Mouse (Mus musculus): ENCODE data around the gene Dclk2. TPM values are rescaled to one million over a fixed set of nuclear protein-coding genes. Genes with fewer than 3 reads are reported as not detected.

Gene Dclk2
- total RNA-seq, 2 experiments from 2014 or later = 141 to 146 TPM

- DNase-seq (ENCODE audit: low spot score in 2 of 2) = no peak
Observed at GRCm38 (mm10) chr3:86802825-86803224, 117.8 kb downstream of the Dclk2 start.

DNA sequence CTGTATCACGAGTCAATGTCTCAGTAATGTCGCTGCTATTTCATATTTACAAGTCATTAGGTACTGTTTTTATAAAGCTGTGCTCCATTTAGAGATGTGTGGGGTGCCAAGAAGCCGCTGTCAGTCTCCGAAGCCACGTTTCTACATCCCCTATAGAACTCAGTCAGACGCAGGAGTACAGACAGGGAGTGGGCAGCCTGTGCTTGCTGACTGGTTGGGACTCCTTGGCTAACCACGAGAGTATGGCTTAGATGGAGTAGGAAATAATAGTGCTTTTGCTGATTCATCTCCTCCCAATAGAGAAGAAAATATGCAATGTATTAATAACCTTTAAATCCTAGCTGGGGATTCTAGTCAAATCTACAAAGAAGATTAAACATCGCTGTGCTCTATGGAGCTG, 119.8 kb downstream of the Dclk2 start:
- DNase-seq (ENCODE audit: low spot score in 2 of 2) = no peak

DNA sequence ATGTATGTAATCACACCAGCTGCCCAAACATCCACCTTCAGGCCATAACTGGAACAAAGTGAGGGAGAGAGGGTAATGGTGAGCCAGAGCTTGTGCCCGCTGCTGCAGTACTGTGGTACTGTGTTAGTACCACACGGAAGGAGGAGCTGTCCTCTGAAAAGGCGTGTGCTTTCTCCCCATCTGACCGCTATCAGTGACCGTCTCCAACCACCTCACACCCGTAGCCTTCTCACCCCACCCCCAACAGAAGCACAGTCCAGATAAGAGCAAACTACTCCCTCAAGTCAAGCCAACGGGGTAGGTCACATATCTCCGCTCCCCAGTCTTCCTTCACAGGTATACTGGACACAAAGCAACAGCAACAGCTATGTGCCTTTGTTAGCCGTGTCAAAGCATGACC, 121.6 kb downstream of the Dclk2 start:
- DNase-seq (ENCODE audit: low spot score in 2 of 2) = no peak

DNA sequence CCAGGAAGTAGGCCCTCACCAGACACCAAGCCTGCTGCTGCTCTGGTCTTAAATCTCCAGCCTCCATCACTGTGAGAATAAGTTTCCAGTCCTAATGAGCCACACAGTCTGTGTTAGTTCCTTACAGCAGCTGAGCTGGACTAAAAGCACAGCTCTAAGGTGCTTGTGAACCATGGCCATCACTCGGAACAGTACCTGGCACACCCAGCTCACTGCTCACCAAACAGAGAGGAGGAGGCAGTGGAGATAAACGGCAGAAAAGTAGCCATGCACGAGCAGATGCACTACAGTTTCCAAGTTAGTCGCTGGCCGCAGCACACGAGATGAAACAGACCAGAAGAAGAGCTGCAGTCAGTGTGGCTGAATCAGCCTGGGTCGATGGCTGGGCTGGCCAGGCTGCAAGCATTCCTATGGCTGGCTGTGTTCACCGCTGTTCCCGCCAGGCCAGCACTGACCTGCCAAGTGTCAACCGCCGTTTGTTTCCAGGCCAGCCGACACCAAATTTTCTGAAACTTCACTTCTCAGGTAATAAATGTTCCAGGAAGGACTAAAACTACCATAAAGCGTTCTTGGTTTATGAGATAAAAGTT, 122.7 kb downstream of the Dclk2 start:
- no peak for DNase-seq (ENCODE audit: low spot score in 2 of 2)

DNA sequence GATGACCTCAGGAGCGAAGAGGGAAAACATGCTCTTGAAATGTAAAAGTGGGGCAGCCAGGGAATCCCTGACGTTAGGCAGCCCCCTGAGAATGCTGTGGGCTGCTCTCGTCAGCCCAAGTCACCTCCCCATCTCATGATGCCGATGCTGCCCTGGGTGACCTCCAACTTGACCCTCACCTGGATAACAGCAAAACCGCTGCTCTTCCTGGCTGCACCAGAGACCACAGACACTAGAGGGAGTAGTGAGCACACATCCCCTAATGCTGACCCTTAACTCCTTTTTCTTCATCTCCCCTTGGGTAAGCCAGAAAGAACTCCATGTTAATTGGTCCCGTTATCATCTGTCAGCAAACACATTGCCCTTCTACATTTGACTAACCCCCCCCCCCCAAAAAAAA, 123.9 kb downstream of the Dclk2 start:
- no peak for DNase-seq (ENCODE audit: low spot score in 2 of 2)

DNA sequence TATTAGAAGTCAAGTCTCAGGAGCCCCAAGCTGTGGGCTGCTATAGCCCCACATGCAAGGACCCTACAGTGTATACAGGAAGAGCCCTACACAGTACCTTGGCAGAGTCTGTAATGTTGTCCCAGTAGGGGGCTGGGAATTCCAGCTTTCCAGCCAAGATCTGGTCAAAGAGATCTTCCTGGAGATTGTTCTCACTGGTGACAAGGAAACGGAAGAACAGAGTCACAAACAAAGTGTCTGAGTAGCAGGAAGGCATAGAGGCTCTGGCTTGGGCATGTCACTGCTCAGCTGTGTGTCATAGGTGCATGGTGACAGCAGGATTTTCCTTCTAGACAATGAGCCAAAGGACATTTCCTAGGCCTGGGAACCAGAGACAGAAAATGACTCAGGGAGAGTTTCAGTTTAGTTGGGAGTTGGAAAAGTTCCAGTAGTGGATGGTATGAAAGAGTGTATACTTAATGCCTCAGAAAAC, 126.9 kb downstream of the Dclk2 start:
- DNase-seq (ENCODE audit: low spot score in 2 of 2) = no peak

DNA sequence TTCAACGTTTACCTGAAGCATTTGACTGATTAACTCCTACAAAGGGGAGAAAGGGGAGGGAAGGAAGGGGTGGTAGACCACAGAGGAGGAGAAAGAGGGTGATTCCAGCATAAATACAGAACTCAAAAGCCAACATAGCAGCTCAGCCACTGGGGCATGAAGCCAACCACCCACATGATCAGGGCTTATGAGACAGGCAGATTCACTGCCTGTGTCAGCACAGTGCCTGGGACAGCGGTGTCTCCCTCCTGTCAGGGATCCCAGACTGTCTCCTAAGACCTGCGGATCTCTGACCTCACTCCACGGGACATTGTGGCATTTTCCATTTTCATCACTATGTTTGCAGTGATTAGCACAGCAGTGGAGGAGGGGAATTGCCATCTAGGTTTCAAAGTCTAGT, 127.4 kb downstream of the Dclk2 start:
- DNase-seq (ENCODE audit: low spot score in 2 of 2) = no peak

GRCm38 (mm10) chr3:86789752-86790151, 130.9 kb downstream of the Dclk2 start:
- DNase-seq (ENCODE audit: low spot score in 2 of 2) = peak in 1 of 2 experiments; percentile 28

GRCm38 (mm10) chr3:86788711-86789110, 131.9 kb downstream of the Dclk2 start:
- DNase-seq (ENCODE audit: low spot score in 2 of 2) = peak; percentile 82 to 83

GRCm38 (mm10) chr3:86787423-86788123, 133.1 kb downstream of the Dclk2 start:
- no peak for DNase-seq (ENCODE audit: low spot score in 2 of 2)

GRCm38 (mm10) chr3:86786845-86787351, 133.8 kb downstream of the Dclk2 start:
- peak; percentile 79 to 81 for DNase-seq (ENCODE audit: low spot score in 2 of 2)

GRCm38 (mm10) chr3:86786280-86786679, 134.4 kb downstream of the Dclk2 start:
- peak in 1 of 2 experiments; percentile 19 for DNase-seq (ENCODE audit: low spot score in 2 of 2)

- no peak for DNase-seq (ENCODE audit: low spot score in 2 of 2)
Observed at GRCm38 (mm10) chr3:86784930-86785329, 135.7 kb downstream of the Dclk2 start.

- DNase-seq (ENCODE audit: low spot score in 2 of 2) = no peak
Observed at GRCm38 (mm10) chr3:86784051-86784450, 136.6 kb downstream of the Dclk2 start.

DNA sequence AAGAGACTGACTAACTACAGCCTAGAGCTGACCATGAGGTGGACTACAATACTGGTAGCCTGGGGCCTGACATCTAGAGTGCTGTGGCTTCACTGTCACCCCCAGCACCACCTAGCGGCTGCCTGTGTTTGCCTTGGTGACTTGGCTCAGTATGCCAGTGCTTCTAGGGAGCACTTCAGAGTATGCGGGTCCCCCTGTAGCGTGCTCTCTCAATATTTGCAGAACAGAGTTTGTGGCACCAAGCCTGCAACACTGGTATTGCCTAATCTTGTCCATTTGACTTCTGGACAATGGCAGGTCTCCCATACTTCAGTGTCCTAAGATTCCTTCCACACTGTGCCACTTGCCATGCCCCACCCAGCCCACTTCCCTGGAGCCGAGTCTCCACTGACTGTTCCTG, 140.9 kb downstream of the Dclk2 start:
- DNase-seq (ENCODE audit: low spot score in 2 of 2) = no peak

DNA sequence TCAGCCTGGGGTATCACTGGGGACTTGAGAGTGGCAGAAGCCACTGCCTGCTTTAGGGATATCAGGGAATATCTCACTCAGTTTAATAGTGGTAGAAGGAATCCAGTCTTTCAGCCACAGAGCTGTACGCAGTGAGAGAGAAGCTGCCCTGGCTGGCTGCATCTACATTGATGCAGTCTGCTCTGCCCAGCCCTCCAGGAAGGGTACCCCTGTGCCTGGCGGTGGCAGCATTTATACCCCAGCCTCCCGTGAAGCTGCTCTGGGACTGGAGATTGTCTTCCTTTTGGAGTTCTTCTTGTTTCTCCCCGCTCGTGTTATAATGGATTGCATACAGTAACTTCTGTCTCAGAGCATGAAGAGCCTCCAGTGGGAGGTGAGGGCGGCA, 145.2 kb downstream of the Dclk2 start:
- DNase-seq (ENCODE audit: low spot score in 2 of 2) = no peak

DNA sequence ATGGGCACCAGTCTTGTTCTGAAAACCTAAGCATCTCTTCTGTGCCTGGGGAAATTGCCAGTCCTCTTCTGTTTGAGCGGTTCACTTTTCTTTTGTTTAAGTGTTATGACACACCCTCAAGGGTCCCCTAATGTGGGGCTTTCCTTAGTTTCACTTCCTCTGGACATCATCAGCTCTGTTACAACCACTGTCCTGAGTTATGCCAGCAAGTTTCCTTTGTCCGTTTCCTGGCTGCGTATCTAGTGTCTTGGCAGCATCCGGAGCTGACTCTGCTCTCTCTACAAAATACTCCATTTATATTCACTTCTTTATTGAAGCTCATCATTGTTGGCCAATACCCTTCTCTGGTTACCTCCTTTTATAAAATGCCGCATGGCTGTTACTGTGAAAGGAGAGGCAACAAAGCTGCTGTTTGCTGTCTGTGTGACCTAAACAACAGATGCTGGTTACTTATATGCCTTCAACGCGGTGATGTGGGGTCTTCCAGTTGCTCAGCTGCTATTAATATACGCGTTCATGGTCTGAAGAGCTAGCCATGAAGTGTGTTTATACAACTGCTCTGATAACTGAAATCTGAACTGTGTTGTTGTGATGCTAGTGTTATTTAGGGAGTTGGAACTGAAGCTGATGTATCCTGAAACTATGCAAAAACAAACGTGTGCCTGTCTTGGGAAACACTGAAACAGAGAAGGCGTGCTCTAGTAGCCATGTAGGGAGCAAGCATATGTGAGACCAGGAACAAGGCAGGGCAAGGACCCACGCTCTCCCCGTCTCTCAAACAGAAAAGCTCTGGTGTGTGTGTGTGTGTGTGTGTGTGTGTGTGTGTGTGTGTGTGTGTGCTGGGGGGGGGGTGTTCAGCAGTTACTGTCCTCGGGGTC, 145.8 kb downstream of the Dclk2 start:
- no peak for DNase-seq (ENCODE audit: low spot score in 2 of 2)

GRCm38 (mm10) chr3:86768969-86769368, 151.7 kb downstream of the Dclk2 start:
- no peak for DNase-seq (ENCODE audit: low spot score in 2 of 2)

DNA sequence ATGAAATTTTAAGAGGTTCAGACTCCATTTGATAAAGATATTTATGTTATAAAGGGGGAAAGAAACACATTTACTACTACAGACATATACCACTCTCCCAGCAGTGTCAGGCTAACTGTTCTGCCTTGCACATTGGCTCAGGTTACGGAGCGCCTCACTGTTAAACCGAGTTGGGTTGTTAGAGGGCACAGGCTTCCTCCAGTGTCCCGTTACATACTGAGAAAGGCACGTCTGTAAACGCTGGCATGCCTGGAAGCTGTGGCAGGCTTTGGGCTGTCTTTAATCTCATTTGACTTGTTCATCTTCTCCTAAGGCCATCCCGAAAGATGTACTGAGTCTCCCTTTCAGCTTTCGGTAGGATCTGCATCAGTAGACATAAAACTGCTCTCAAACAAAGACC, 152.1 kb downstream of the Dclk2 start:
- no peak for DNase-seq (ENCODE audit: low spot score in 2 of 2)

- DNase-seq (ENCODE audit: low spot score in 2 of 2) = no peak
Observed at GRCm38 (mm10) chr3:86762456-86762855, 158.2 kb downstream of the Dclk2 start.

DNA sequence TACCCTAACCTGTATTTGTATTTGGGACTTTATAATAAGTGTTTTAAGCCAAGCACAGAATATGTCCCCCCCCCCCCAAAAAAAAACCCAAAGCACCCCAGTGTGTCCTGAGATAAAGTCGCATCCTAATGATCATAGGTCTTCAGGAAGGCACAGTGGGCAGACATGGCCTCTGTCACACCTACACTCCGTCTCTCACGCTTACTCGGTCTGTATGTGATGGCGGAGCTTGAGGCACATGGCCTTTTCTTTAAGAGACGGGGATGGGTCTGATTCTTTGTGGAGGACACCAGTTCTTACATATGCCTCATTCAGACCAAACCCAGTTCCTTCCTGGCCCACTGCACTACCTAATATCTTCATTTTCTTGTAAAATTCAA, 158.6 kb downstream of the Dclk2 start:
- DNase-seq (ENCODE audit: low spot score in 2 of 2) = no peak
